Mouse (Mus musculus) cerebellum, adult 2 months (tissue): ENCODE data around the gene Atoh8.

Source experiments
- CTCF ChIP-seq: fragments of 200-500 bp; IDR thresholded peaks from 2 replicates; pipeline ENCODE4 v1.5.1; 2011; ENCODE audit warnings: low read depth, mild to moderate bottlenecking, control low read depth, low read length, moderate library complexity, borderline replicate concordance; ENCODE audit not compliant: insufficient read depth
- POLR2A ChIP-seq: fragments of 200-500 bp; IDR thresholded peaks from 2 replicates; pipeline ENCODE4 v1.6.1; 2011; ENCODE audit warnings: low read length, control low read depth, borderline replicate concordance; ENCODE audit not compliant: insufficient read depth

GRCm38 (mm10) chr6:72186809-72187208 is 48.6 kb downstream of the Atoh8 start:
- TF ChIP-seq CTCF (no peak), POLR2A (no peak)
